Comparison of ENCODE assay signal across 17 mouse cellular contexts in genomic region chr7:55734483-55734882, GRCm38 (mm10). TPM values are rescaled to one million over a fixed set of nuclear protein-coding genes. Genes with fewer than 3 reads are reported as not detected.
DNase-seq lines count a peak whose midpoint lies in the region; TF ChIP-seq lines count a peak whose summit lies in the region.
"Had no signal": no experiment of that assay in that cellular context is flagged by ENCODE, and none has a peak within 500 bp of the region (broad histone marks: within the 10 kb centered on the region; RNA-seq: fewer than 3 reads in every experiment).

No protein-coding gene starts in this region.

- no peaks in the 10 kb centered on the region for H3K4me1 ChIP-seq in forebrain, embryonic 10.5 days
- H3K4me1 ChIP-seq: embryonic facial prominence, embryonic 15.5 days; forebrain, embryonic 13.5 days; hindbrain, embryonic 12.5 days; limb, embryonic 13.5 days had no signal

- WGBS in forebrain, embryonic 10.5 days: 94% methylated on average over 2 of the region's 2 CpGs

- peak; percentile 56 for TF ChIP-seq CTCF in layer of hippocampus, adult 2 months (conservative IDR thresholded peaks at IDR 0.05)

- peak; percentile 24 for DNase-seq in cerebellum, adult 11-12 months
- DNase-seq in cerebellum, adult 8-10 months: no peak
- DNase-seq in layer of hippocampus, adult 2 months (ENCODE audit: low spot score in 2 of 2): no peak
- no peak for DNase-seq in layer of hippocampus, postnatal 14 days (ENCODE audit: low spot score in 2 of 2)
- peak; percentile 22 for DNase-seq in 3T3-L1 (ENCODE audit: low read depth, low spot score)
- peak; percentile 48 for DNase-seq in ZHBTc4 (ENCODE audit: low read depth, low spot score)
- DNase-seq in right cerebral cortex, postnatal 4 days: no peak
- DNase-seq in forebrain, embryonic 10.5 days (ENCODE audit: extremely low spot score, low spot score): no peak
- DNase-seq: adrenal gland, postnatal 14 days; heart, adult 2 months; kidney, adult 11 months; kidney, postnatal 4 days; lung, adult 2 months had no signal

- no peak overlapping the region for H3K4me3 ChIP-seq in layer of hippocampus, adult 2 months
- H3K4me3 ChIP-seq in forebrain, embryonic 10.5 days: no peak overlapping the region
- H3K4me3 ChIP-seq: embryonic facial prominence, embryonic 15.5 days; forebrain, embryonic 13.5 days; heart, adult 2 months; hindbrain, embryonic 12.5 days; limb, embryonic 13.5 days had no signal

- H3K27me3 ChIP-seq in forebrain, embryonic 10.5 days (ENCODE audit: poor library complexity, severe bottlenecking): no peaks in the 10 kb centered on the region
- H3K27me3 ChIP-seq: embryonic facial prominence, embryonic 15.5 days; forebrain, embryonic 13.5 days; hindbrain, embryonic 12.5 days; limb, embryonic 13.5 days had no signal

- H3K27ac ChIP-seq in layer of hippocampus, adult 2 months: no peak overlapping the region
- H3K27ac ChIP-seq in forebrain, embryonic 10.5 days: no peak overlapping the region
- H3K27ac ChIP-seq: embryonic facial prominence, embryonic 15.5 days; forebrain, embryonic 13.5 days; heart, adult 2 months; hindbrain, embryonic 12.5 days; limb, embryonic 13.5 days had no signal

- H3K36me3 ChIP-seq in forebrain, embryonic 10.5 days (replicated peaks): no peaks in the 10 kb centered on the region
- H3K36me3 ChIP-seq: embryonic facial prominence, embryonic 15.5 days; hindbrain, embryonic 12.5 days; limb, embryonic 13.5 days had no signal

- H3K9me3 ChIP-seq in forebrain, embryonic 10.5 days: no peaks in the 10 kb centered on the region
- H3K9me3 ChIP-seq: embryonic facial prominence, embryonic 15.5 days; limb, embryonic 13.5 days had no signal

RNA-seq across cellular contexts. Expression of gene Siglech, which starts 33.5 kb away (rescaled TPM):
- total RNA-seq in layer of hippocampus, adult 2 months (2021): 10 to 100 TPM; 12.1 to 12.8 TPM
- 10 to 100 TPM; 11.2 to 11.5 TPM for total RNA-seq in layer of hippocampus, postnatal 14 days (2021)
- 0.17 and 0.24 TPM in 2 replicates for polyA plus RNA-seq in forebrain, embryonic 10.5 days (2016; fragmentation: Nextera tagmentation; extraction: Ambion mirVana)
- total RNA-seq: heart, adult 2 months had no signal

RNA-seq across cellular contexts. Expression of gene Tubgcp5, which starts 59.5 kb away (rescaled TPM):
- 10 to 100 TPM; 29.5 to 32.9 TPM for total RNA-seq in layer of hippocampus, adult 2 months (2021)
- 10 to 100 TPM; 25.3 to 27.1 TPM for total RNA-seq in layer of hippocampus, postnatal 14 days (2021)
- polyA plus RNA-seq in forebrain, embryonic 10.5 days (2016; fragmentation: Nextera tagmentation; extraction: Ambion mirVana): 33.5 and 36.2 TPM in 2 replicates

Comparison
In these comparisons a context has a peak if more than half of its experiments do, and no peak if none do; other contexts are left out.
1. DNase-seq: peak in cerebellum, adult 11-12 months (single experiment), 3T3-L1 (single experiment) and ZHBTc4 (single experiment); none in cerebellum, adult 8-10 months (single experiment), layer of hippocampus, adult 2 months (0 of 2), layer of hippocampus, postnatal 14 days (0 of 2), right cerebral cortex, postnatal 4 days (single experiment) and forebrain, embryonic 10.5 days (single experiment).